Mouse (Mus musculus) kidney, embryonic 15.5 days (tissue): ENCODE measurements around the gene Cog6. TPM values are rescaled to one million over a fixed set of nuclear protein-coding genes. Genes with fewer than 3 reads are reported as not detected.
"Not testable (repeated sequence)": the region's sequence is repeated elsewhere in the genome, so short reads cannot be mapped to it uniquely, and the experiment has no call there.

ENCODE experiments used
- ATAC-seq: fragments of 200-750 bp; cut with Nextera tagmentation; replicated peaks from 2 replicates; pipeline ENCODE4 v1.8.0; 2017; ENCODE audit warnings: moderate TSS enrichment; ENCODE audit not compliant: low FRiP score
- H3K27ac ChIP-seq: fragments of 300-500 bp; sonication (generic); 2 replicates; pipeline ENCODE4 v1.5.1; 2015; ENCODE audit warnings: mild to moderate bottlenecking, inconsistent platforms
- H3K27me3 ChIP-seq: fragments of 300-500 bp; sonication (generic); 2 replicates; pipeline ENCODE4 v1.6.1; 2015; ENCODE audit warnings: inconsistent platforms
- H3K36me3 ChIP-seq: fragments of 300-500 bp; sonication (generic); 2 replicates; pipeline ENCODE4 v1.6.1; 2015; ENCODE audit warnings: inconsistent platforms
- H3K4me1 ChIP-seq: fragments of 300-500 bp; sonication (generic); 2 replicates; pipeline ENCODE4 v1.6.1; 2015; ENCODE audit warnings: inconsistent platforms
- H3K4me2 ChIP-seq: fragments of 300-500 bp; sonication (generic); 2 replicates; pipeline ENCODE4 v1.6.1; 2015; ENCODE audit warnings: moderate library complexity, mild to moderate bottlenecking, inconsistent platforms
- H3K4me3 ChIP-seq: fragments of 300-500 bp; sonication (generic); replicated peaks from 2 replicates; pipeline ENCODE4 v1.5.1; 2015; ENCODE audit warnings: mild to moderate bottlenecking, inconsistent platforms
- H3K9ac ChIP-seq: fragments of 300-500 bp; sonication (generic); 2 replicates; pipeline ENCODE4 v1.6.1; 2015; ENCODE audit warnings: mild to moderate bottlenecking, inconsistent platforms
- H3K9me3 ChIP-seq: fragments of 300-500 bp; sonication (generic); replicated peaks from 2 replicates; pipeline ENCODE4 v1.6.1; 2016; ENCODE audit warnings: inconsistent platforms
- WGBS: fragments of 180-500 bp; shearing (Covaris S2); methylation state at CpG from one replicate; pipeline ENCODE4 v1.1.7; 2015; ENCODE audit warnings: mixed read lengths; 5-methylcytosine and 5-hydroxymethylcytosine counted together
- polyA plus RNA-seq: library from polyadenylated mRNA; unstranded; fragments of >200 nt; fragmentation: Nextera tagmentation; extraction: Ambion mirVana; gene quantifications from 2 replicates; pipeline ENCODE4 v1.2.1, GENCODE M21; 2015

The Cog6 gene
- polyA plus RNA-seq, 1 experiment from 2014 or later: 47.0 TPM

- H3K4me2 ChIP-seq, ATAC-seq, H3K9ac ChIP-seq, H3K4me1 ChIP-seq, H3K4me3 ChIP-seq, H3K9me3 ChIP-seq, H3K27ac ChIP-seq, H3K27me3 ChIP-seq: not testable (repeated sequence)
- WGBS: 59% methylated on average over 7 of the region's 7 CpGs
- H3K36me3 ChIP-seq: peaks cover 72% of the 10 kb centered on the region
Observed at GRCm38 (mm10) chr3:52985508-52985941, 31.5 kb downstream of the Cog6 start.

- no peak for ATAC-seq
- no peak overlapping the region for H3K27ac ChIP-seq
- WGBS: 93% methylated on average over 3 of the region's 3 CpGs
Observed at GRCm38 (mm10) chr3:52983772-52984171, 33.3 kb downstream of the Cog6 start.

GRCm38 (mm10) chr3:52982993-52983392, 34.0 kb downstream of the Cog6 start:
- Histone ChIP-seq H3K4me2 (no peak overlapping the region), H3K27ac (no peak overlapping the region)
- WGBS: 90% methylated on average over 10 of the region's 10 CpGs

More at GRCm38 (mm10) chr3:52983772-52984171, 33.3 kb downstream of the Cog6 start:
- no peak overlapping the region for H3K9ac ChIP-seq
- H3K4me3 ChIP-seq: no peak overlapping the region
- no peaks in the 10 kb centered on the region for H3K9me3 ChIP-seq
- H3K27me3 ChIP-seq: no peaks in the 10 kb centered on the region
- no peak overlapping the region for H3K4me2 ChIP-seq
- H3K4me1 ChIP-seq: no peaks in the 10 kb centered on the region
- H3K36me3 ChIP-seq: peaks cover 60% of the 10 kb centered on the region

GRCm38 (mm10) chr3:52974674-52975556, 42.1 kb downstream of the Cog6 start:
- ATAC-seq: no peak
- no peaks in the 10 kb centered on the region for H3K9me3 ChIP-seq
- no peaks in the 10 kb centered on the region for H3K27me3 ChIP-seq
- H3K4me1 ChIP-seq: peaks cover 9% of the 10 kb centered on the region; the same call in 1 of the 2 replicates
- no peak overlapping the region for H3K4me2 ChIP-seq
- WGBS: 49% methylated on average over 15 of the region's 15 CpGs
- no peak overlapping the region for H3K4me3 ChIP-seq
- no peak overlapping the region for H3K9ac ChIP-seq
- no peaks in the 10 kb centered on the region for H3K36me3 ChIP-seq
- H3K27ac ChIP-seq: no peak overlapping the region

More at GRCm38 (mm10) chr3:52982993-52983392, 34.0 kb downstream of the Cog6 start:
- H3K4me1 ChIP-seq: no peaks in the 10 kb centered on the region
- H3K9ac ChIP-seq: no peak overlapping the region
- no peak overlapping the region for H3K4me3 ChIP-seq
- peaks cover 52% of the 10 kb centered on the region for H3K36me3 ChIP-seq
- no peaks in the 10 kb centered on the region for H3K27me3 ChIP-seq
- ATAC-seq: no peak
- H3K9me3 ChIP-seq: no peaks in the 10 kb centered on the region

GRCm38 (mm10) chr3:52972916-52973315, 44.1 kb downstream of the Cog6 start:
- no peak for ATAC-seq
- Histone ChIP-seq H3K4me3 (no peak overlapping the region), H3K36me3 (no peaks in the 10 kb centered on the region), H3K4me2 (no peak overlapping the region), H3K9ac (no peak overlapping the region), H3K9me3 (no peaks in the 10 kb centered on the region), H3K27me3 (no peaks in the 10 kb centered on the region), H3K27ac (no peak overlapping the region), H3K4me1 (peaks cover 12% of the 10 kb centered on the region; the same call in 1 of the 2 replicates)
- WGBS: 79% methylated on average over 7 of the region's 7 CpGs

DNA sequence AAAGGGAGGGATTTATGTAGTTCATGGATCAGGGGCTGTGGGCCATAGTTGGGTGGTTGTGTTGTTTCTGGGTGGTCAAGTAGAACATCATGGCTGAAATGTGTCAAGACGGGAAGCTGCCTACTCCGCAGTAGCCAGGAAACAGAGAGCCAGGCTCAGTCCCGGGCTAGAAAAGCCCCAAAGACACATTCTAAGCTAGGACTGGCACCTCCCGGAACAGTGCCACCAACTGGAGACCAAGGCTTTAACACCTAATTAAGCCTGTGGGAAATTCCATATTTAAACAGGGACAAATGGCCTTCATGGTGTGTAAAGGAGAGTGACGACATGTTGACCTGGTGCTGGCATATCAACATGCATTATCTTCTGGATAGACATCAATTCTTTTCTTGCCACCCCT, 50.0 kb downstream of the Cog6 start:
- H3K27me3 ChIP-seq: no peaks in the 10 kb centered on the region
- H3K9ac ChIP-seq: no peak overlapping the region
- no peak overlapping the region for H3K4me2 ChIP-seq
- no peak overlapping the region for H3K27ac ChIP-seq
- no peak overlapping the region for H3K4me3 ChIP-seq
- no peaks in the 10 kb centered on the region for H3K36me3 ChIP-seq
- H3K4me1 ChIP-seq: 0 out of 2 replicates have a peak, but pooled peaks cover 3% of the 10 kb centered on the region
- no peaks in the 10 kb centered on the region for H3K9me3 ChIP-seq
- ATAC-seq: no peak
- 82% methylated on average over 5 of the region's 5 CpGs for WGBS

GRCm38 (mm10) chr3:52964206-52964605, 52.8 kb downstream of the Cog6 start:
- Histone ChIP-seq H3K9me3 (no peaks in the 10 kb centered on the region), H3K4me1 (no peaks in the 10 kb centered on the region), H3K27ac (no peak overlapping the region), H3K36me3 (no peaks in the 10 kb centered on the region), H3K4me3 (no peak overlapping the region), H3K4me2 (no peak overlapping the region), H3K9ac (no peak overlapping the region), H3K27me3 (no peaks in the 10 kb centered on the region)
- ATAC-seq: no peak
- WGBS: 70% methylated on average over 7 of the region's 7 CpGs

GRCm38 (mm10) chr3:52963441-52963840, 53.6 kb downstream of the Cog6 start:
- ATAC-seq: no peak
- 0 out of 2 replicates have a peak, but pooled peaks cover 1% of the 10 kb centered on the region for H3K4me1 ChIP-seq
- no peaks in the 10 kb centered on the region for H3K36me3 ChIP-seq
- no peaks in the 10 kb centered on the region for H3K27me3 ChIP-seq
- WGBS: 90% methylated on average over 8 of the region's 8 CpGs
- H3K9ac ChIP-seq: no peak overlapping the region
- no peak overlapping the region for H3K27ac ChIP-seq
- no peaks in the 10 kb centered on the region for H3K9me3 ChIP-seq
- H3K4me3 ChIP-seq: no peak overlapping the region
- no peak overlapping the region for H3K4me2 ChIP-seq

DNA sequence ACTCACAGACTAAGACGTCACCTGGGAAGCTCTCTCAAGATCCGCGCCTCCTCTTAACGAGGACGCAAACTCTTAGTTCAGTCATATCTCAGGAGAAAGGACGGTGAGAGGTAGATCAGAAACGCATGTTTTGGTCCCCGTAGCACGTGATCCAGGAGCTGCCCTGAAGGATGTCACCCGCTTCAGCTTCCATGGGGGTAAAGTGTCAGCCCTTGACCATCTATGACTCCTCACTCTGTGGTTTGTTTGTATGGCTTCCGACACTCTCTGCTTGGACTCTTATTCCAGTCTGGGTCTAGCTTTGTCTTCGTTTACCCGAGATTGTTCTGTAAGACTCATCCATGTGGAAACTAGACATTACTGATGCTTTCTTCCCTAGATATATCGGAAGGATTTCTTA, 54.6 kb downstream of the Cog6 start:
- H3K27ac ChIP-seq: no peak overlapping the region
- 96% methylated on average over 14 of the region's 14 CpGs for WGBS
- H3K4me2 ChIP-seq: no peak overlapping the region
- no peaks in the 10 kb centered on the region for H3K27me3 ChIP-seq
- H3K9ac ChIP-seq: no peak overlapping the region
- 0 out of 2 replicates have a peak, but pooled peaks cover 5% of the 10 kb centered on the region for H3K4me1 ChIP-seq
- no peak overlapping the region for H3K4me3 ChIP-seq
- no peak for ATAC-seq
- H3K36me3 ChIP-seq: no peaks in the 10 kb centered on the region
- H3K9me3 ChIP-seq: no peaks in the 10 kb centered on the region

DNA sequence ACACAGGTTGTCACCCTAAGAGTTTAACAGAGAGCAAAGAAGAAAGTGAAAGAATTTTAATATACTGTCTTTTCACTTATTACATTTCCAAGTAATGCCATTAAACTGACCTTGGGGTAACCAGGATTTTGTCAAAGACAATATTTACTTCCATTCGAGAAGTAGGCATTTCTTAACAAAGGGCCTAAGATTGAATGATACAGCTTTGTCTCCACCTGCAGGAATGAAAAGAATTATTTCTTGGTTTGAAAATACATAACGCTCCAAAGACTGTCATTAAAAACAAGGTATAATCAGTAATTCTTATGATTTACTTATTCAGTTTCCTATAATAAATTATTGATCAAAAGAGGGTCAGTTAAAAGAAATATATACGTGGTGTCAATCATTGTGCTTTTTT, 55.4 kb downstream of the Cog6 start:
- H3K27me3 ChIP-seq: no peaks in the 10 kb centered on the region
- no peak overlapping the region for H3K4me3 ChIP-seq
- no peak overlapping the region for H3K27ac ChIP-seq
- H3K4me2 ChIP-seq: no peak overlapping the region
- ATAC-seq: no peak
- WGBS: 73% methylated on average over 3 of the region's 3 CpGs
- H3K4me1 ChIP-seq: 0 out of 2 replicates have a peak, but pooled peaks cover 5% of the 10 kb centered on the region
- no peaks in the 10 kb centered on the region for H3K36me3 ChIP-seq
- no peaks in the 10 kb centered on the region for H3K9me3 ChIP-seq
- no peak overlapping the region for H3K9ac ChIP-seq

GRCm38 (mm10) chr3:52960951-52961350, 56.1 kb downstream of the Cog6 start:
- Histone ChIP-seq H3K4me2 (no peak overlapping the region), H3K27ac (no peak overlapping the region), H3K9me3 (no peaks in the 10 kb centered on the region), H3K4me3 (no peak overlapping the region), H3K36me3 (no peaks in the 10 kb centered on the region), H3K9ac (no peak overlapping the region), H3K4me1 (peaks cover 5% of the 10 kb centered on the region), H3K27me3 (no peaks in the 10 kb centered on the region)
- WGBS: 97% methylated on average over 13 of the region's 13 CpGs
- no peak for ATAC-seq

DNA sequence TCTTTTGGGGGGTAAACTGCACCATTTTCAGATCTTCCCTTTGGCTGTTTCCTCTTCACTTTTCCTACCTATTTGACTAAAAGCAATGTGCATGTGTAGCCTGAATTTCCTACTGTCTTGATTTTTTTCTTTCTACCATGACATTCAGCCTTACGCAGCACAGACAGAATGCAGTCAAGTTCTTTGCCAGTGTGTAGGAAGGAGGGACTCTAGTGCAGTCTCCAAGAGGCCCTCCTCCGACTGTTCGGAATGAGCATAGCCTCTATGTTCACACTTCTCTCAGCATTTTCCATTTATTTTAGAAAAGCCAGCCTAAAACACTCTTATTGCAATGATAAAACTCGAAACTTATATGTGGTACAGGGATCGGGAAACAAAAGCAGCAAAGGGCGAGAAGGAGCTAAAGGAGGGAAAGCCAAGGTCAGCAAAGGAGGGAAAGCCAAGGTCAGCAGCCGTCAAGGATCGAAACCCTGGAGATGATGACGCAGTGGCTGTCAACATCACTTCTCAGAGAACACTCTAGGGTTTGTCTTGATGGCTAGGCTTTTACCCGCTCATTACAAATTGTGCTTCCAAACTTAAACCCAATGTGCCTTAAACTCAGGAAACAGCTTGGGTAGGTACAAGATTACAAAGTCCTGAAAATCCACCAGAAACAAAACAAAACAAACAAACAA, 58.5 kb downstream of the Cog6 start:
- Histone ChIP-seq H3K4me1 (peaks cover 21% of the 10 kb centered on the region), H3K4me3 (no peak overlapping the region), H3K9ac (no peak overlapping the region), H3K27me3 (no peaks in the 10 kb centered on the region), H3K9me3 (no peaks in the 10 kb centered on the region), H3K4me2 (no peak overlapping the region), H3K27ac (no peak overlapping the region), H3K36me3 (no peaks in the 10 kb centered on the region)
- 63% methylated on average over 10 of the region's 10 CpGs for WGBS
- no peak for ATAC-seq
